In genomic region chr3:84405523-84405922, GRCm38 (mm10) we compare ENCODE assay signal across 21 mouse cellular contexts.
DNase-seq lines count a peak whose midpoint lies in the region; ATAC-seq and TF ChIP-seq lines count a peak whose summit lies in the region.
"Had no signal": no experiment of that assay in that cellular context is flagged by ENCODE, and none has a peak within 500 bp of the region (broad histone marks: within the 10 kb centered on the region; RNA-seq: fewer than 3 reads in every experiment).

No protein-coding gene starts in this region.

- H3K9ac ChIP-seq in embryonic facial prominence, embryonic 14.5 days (ENCODE audit: low read depth, low read length), result no peak overlapping the region
- H3K9ac ChIP-seq: embryonic facial prominence, embryonic 13.5 days; forebrain, embryonic 13.5 days; forebrain, embryonic 15.5 days; forebrain, postnatal 0 days had no signal

- H3K4me3 ChIP-seq in embryonic facial prominence, embryonic 14.5 days (ENCODE audit: low read depth, low read length), result no peak overlapping the region
- H3K4me3 ChIP-seq in embryonic facial prominence, embryonic 10.5 days, result no peak overlapping the region
- no peak overlapping the region for H3K4me3 ChIP-seq in embryonic fibroblast, embryonic 13.5 days (ENCODE audit: insufficient read depth, low read length)
- H3K4me3 ChIP-seq: embryonic facial prominence, embryonic 13.5 days; erythroblast, embryonic 14.5 days; forebrain, embryonic 13.5 days; forebrain, embryonic 15.5 days had no signal

- H3K27ac ChIP-seq in embryonic facial prominence, embryonic 14.5 days (replicated peaks; ENCODE audit: low read depth, low read length), result no peak overlapping the region
- H3K27ac ChIP-seq in embryonic facial prominence, embryonic 10.5 days (replicated peaks), result no peak overlapping the region
- peak overlapping the region; percentile 89 for H3K27ac ChIP-seq in embryonic fibroblast, embryonic 13.5 days (ENCODE audit: insufficient read depth, low read length)
- H3K27ac ChIP-seq: embryonic facial prominence, embryonic 13.5 days; forebrain, embryonic 13.5 days; forebrain, embryonic 15.5 days had no signal

- TF ChIP-seq CTCF in embryonic fibroblast, embryonic 13.5 days (IDR thresholded peaks at IDR 0.05; ENCODE audit: borderline replicate concordance, insufficient read depth, low read length), result no peak

- no peak overlapping the region for H3K4me2 ChIP-seq in embryonic facial prominence, embryonic 14.5 days (ENCODE audit: low read depth, low read length)
- H3K4me2 ChIP-seq: embryonic facial prominence, embryonic 13.5 days; forebrain, embryonic 13.5 days; forebrain, embryonic 15.5 days had no signal

- no peak for TF ChIP-seq POLR2A in embryonic fibroblast, embryonic 13.5 days (IDR thresholded peaks at IDR 0.05; ENCODE audit: low read depth, low read length)

- no peaks in the 10 kb centered on the region for H3K27me3 ChIP-seq in embryonic facial prominence, embryonic 14.5 days (replicated peaks; ENCODE audit: control insufficient read depth, insufficient read depth, low read length)
- H3K27me3 ChIP-seq in embryonic facial prominence, embryonic 10.5 days (replicated peaks; ENCODE audit: low read depth, poor library complexity, severe bottlenecking), result peaks cover 14% of the 10 kb centered on the region
- H3K27me3 ChIP-seq: embryonic facial prominence, embryonic 13.5 days; forebrain, embryonic 13.5 days; forebrain, embryonic 15.5 days; Patski had no signal

- no peak for ATAC-seq in embryonic facial prominence, embryonic 14.5 days (ENCODE audit: low read depth)
- ATAC-seq: activated CD4-positive, CD25-positive, alpha-beta regulatory T cell, adult 4 months; forebrain, embryonic 13.5 days; forebrain, embryonic 15.5 days; forebrain, postnatal 0 days; Patski had no signal

- 48% methylated on average over 4 of the region's 4 CpGs for WGBS in embryonic facial prominence, embryonic 14.5 days
- WGBS in embryonic facial prominence, embryonic 10.5 days, result 79% methylated on average over 4 of the region's 4 CpGs

- peaks cover 9% of the 10 kb centered on the region for H3K4me1 ChIP-seq in embryonic facial prominence, embryonic 14.5 days (ENCODE audit: control insufficient read depth, insufficient read depth, low read length)
- peaks cover 42% of the 10 kb centered on the region for H3K4me1 ChIP-seq in embryonic facial prominence, embryonic 10.5 days
- peaks cover 17% of the 10 kb centered on the region for H3K4me1 ChIP-seq in embryonic fibroblast, embryonic 13.5 days (ENCODE audit: control insufficient read depth, insufficient read depth, low read length)
- H3K4me1 ChIP-seq: forebrain, embryonic 13.5 days; forebrain, embryonic 15.5 days had no signal

- H3K9me3 ChIP-seq in embryonic facial prominence, embryonic 14.5 days (ENCODE audit: control insufficient read depth, low read length), result no peaks in the 10 kb centered on the region
- no peaks in the 10 kb centered on the region for H3K9me3 ChIP-seq in embryonic facial prominence, embryonic 10.5 days
- H3K9me3 ChIP-seq: embryonic facial prominence, embryonic 13.5 days; forebrain, embryonic 13.5 days; forebrain, embryonic 15.5 days had no signal

- H3K36me3 ChIP-seq in embryonic facial prominence, embryonic 14.5 days (ENCODE audit: control insufficient read depth, insufficient read depth, low read length), result no peaks in the 10 kb centered on the region
- no peaks in the 10 kb centered on the region for H3K36me3 ChIP-seq in embryonic facial prominence, embryonic 10.5 days (replicated peaks)
- H3K36me3 ChIP-seq: embryonic facial prominence, embryonic 13.5 days; forebrain, embryonic 15.5 days had no signal

- DNase-seq in embryonic facial prominence, embryonic 14.5 days (ENCODE audit: low spot score), result peak; percentile 28
- no peak for DNase-seq in embryonic facial prominence, embryonic 10.5 days (ENCODE audit: low spot score)
- peak; percentile 39 for DNase-seq in 3T3-L1 (ENCODE audit: low read depth, low spot score)
- DNase-seq in urinary bladder, postnatal 10 days (ENCODE audit: low spot score), result no peak
- DNase-seq in retina, embryonic 14.5 days (ENCODE audit: low spot score), result no peak
- DNase-seq: adrenal gland, adult 8-10 months; adrenal gland, postnatal 14 days; adrenal gland, postnatal 36 days; cerebellum, adult 11-12 months; cerebellum, adult 2 months; cerebellum, adult 9-10 months; cerebellum, postnatal 10 days; cerebellum, postnatal 25 days; forebrain, postnatal 0 days had no signal

Comparison
In these comparisons a context has a peak if more than half of its experiments do, and no peak if none do; other contexts are left out.
1. DNase-seq: peak in embryonic facial prominence, embryonic 14.5 days (single experiment) and 3T3-L1 (single experiment); none in embryonic facial prominence, embryonic 10.5 days (single experiment), urinary bladder, postnatal 10 days (single experiment) and retina, embryonic 14.5 days (single experiment).